Mouse (Mus musculus) brain, embryonic 14.5 days (tissue): Measurements from ENCODE around the gene Ninj2.

Experiments
- CTCF ChIP-seq: fragments of 200-500 bp; IDR thresholded peaks from 2 replicates; pipeline ENCODE4 v1.5.1; 2012; ENCODE audit warnings: inconsistent platforms, mild to moderate bottlenecking, moderate library complexity, borderline replicate concordance; ENCODE audit not compliant: insufficient read depth, insufficient read length; ENCODE audit errors: extremely low read depth
- POLR2A ChIP-seq: fragments of 200-500 bp; IDR thresholded peaks from 2 replicates; pipeline ENCODE4 v1.6.1; 2012; ENCODE audit warnings: mild to moderate bottlenecking, inconsistent platforms, borderline replicate concordance; ENCODE audit not compliant: poor library complexity, insufficient read depth, insufficient read length, severe bottlenecking; ENCODE audit errors: extremely low read depth

GRCm38 (mm10) chr6:120185012-120185730 lies 92.0 kb downstream of the Ninj2 start:
- TF ChIP-seq POLR2A: no peak
- no peak for TF ChIP-seq CTCF
